Mouse (Mus musculus) liver, embryonic 16.5 days (tissue): ENCODE data around the gene Nrxn1. TPM values are rescaled to one million over a fixed set of nuclear protein-coding genes. Genes with fewer than 3 reads are reported as not detected.

ENCODE experiments used
- ATAC-seq: fragments of 200-750 bp; cut with Nextera tagmentation; 2 replicates; pipeline ENCODE4 v1.8.0; 2017; ENCODE audit warnings: low read depth, mild to moderate bottlenecking, moderate number of reproducible peaks, moderate library complexity
- H3K27ac ChIP-seq: fragments of 300-500 bp; sonication (generic); 2 replicates; pipeline ENCODE4 v1.5.1; 2014; ENCODE audit warnings: mild to moderate bottlenecking, low read length
- H3K27me3 ChIP-seq: fragments of 300-500 bp; sonication (generic); 2 replicates; pipeline ENCODE4 v1.6.1; 2014; ENCODE audit warnings: low read depth, low read length, mixed read lengths; ENCODE audit not compliant: control insufficient read depth, insufficient read depth
- H3K36me3 ChIP-seq: fragments of 300-500 bp; sonication (generic); 2 replicates; pipeline ENCODE4 v1.6.1; 2014; ENCODE audit warnings: mild to moderate bottlenecking; ENCODE audit not compliant: control insufficient read depth, insufficient read depth
- H3K4me1 ChIP-seq: fragments of 300-500 bp; sonication (generic); 2 replicates; pipeline ENCODE4 v1.6.1; 2014; ENCODE audit warnings: low read depth, low read length, mixed read lengths; ENCODE audit not compliant: control insufficient read depth
- H3K4me2 ChIP-seq: fragments of 300-500 bp; sonication (generic); 2 replicates; pipeline ENCODE4 v1.6.1; 2014; ENCODE audit warnings: low read depth, low read length, mixed read lengths
- H3K4me3 ChIP-seq: fragments of 300-500 bp; sonication (generic); 2 replicates; pipeline ENCODE4 v1.5.1; 2014; ENCODE audit warnings: low read depth, mild to moderate bottlenecking, low read length
- H3K9ac ChIP-seq: fragments of 300-500 bp; sonication (generic); 2 replicates; pipeline ENCODE4 v1.6.1; 2014; ENCODE audit warnings: low read depth, low read length
- H3K9me3 ChIP-seq: fragments of 300-500 bp; sonication (generic); replicated peaks from 2 replicates; pipeline ENCODE4 v1.6.1; 2016; ENCODE audit warnings: low read length; ENCODE audit not compliant: control insufficient read depth
- WGBS: fragments of 180-500 bp; shearing (Covaris S2); extraction: QIAGEN DNeasy Blood & Tissue Kit; methylation state at CpG from one replicate; pipeline ENCODE4 v1.1.7; 2014; ENCODE audit not compliant: insufficient replicate concordance; 5-methylcytosine and 5-hydroxymethylcytosine counted together
- polyA plus RNA-seq: library from polyadenylated mRNA; unstranded; fragments of >200 nt; fragmentation: Nextera tagmentation; extraction: Ambion mirVana; gene quantifications from 2 replicates; pipeline ENCODE4 v1.2.1, GENCODE M21; 2015

Gene Nrxn1
- polyA plus RNA-seq, 1 experiment from 2014 or later = 0.22 TPM

GRCm38 (mm10) chr17:90628469-90628868, 464.4 kb downstream of the Nrxn1 start:
- no peak for ATAC-seq
- no peak overlapping the region for H3K27ac ChIP-seq

GRCm38 (mm10) chr17:90628004-90628403, 464.9 kb downstream of the Nrxn1 start:
- Histone ChIP-seq H3K36me3 (no peaks in the 10 kb centered on the region), H3K9me3 (no peaks in the 10 kb centered on the region), H3K27ac (no peak overlapping the region), H3K9ac (no peak overlapping the region), H3K27me3 (no peaks in the 10 kb centered on the region), H3K4me2 (no peak overlapping the region), H3K4me1 (no peaks in the 10 kb centered on the region), H3K4me3 (no peak overlapping the region)
- 55% methylated on average over 3 of the region's 3 CpGs for WGBS
- ATAC-seq = no peak

More at GRCm38 (mm10) chr17:90628469-90628868, 464.4 kb downstream of the Nrxn1 start:
- Histone ChIP-seq H3K4me3 (no peak overlapping the region), H3K9ac (no peak overlapping the region), H3K9me3 (no peaks in the 10 kb centered on the region), H3K4me1 (no peaks in the 10 kb centered on the region), H3K4me2 (no peak overlapping the region), H3K36me3 (no peaks in the 10 kb centered on the region), H3K27me3 (no peaks in the 10 kb centered on the region)
- WGBS = 33% methylated on average over 2 of the region's 2 CpGs

- Histone ChIP-seq H3K9ac (no peak overlapping the region), H3K4me2 (no peak overlapping the region), H3K4me1 (no peaks in the 10 kb centered on the region), H3K4me3 (no peak overlapping the region), H3K9me3 (no peaks in the 10 kb centered on the region), H3K27me3 (no peaks in the 10 kb centered on the region), H3K27ac (no peak overlapping the region), H3K36me3 (no peaks in the 10 kb centered on the region)
- 52% methylated on average over 3 of the region's 3 CpGs for WGBS
- no peak for ATAC-seq
Measured at GRCm38 (mm10) chr17:90627395-90627794, 465.5 kb downstream of the Nrxn1 start.

GRCm38 (mm10) chr17:90624591-90625266, 468.1 kb downstream of the Nrxn1 start:
- no peak overlapping the region for H3K4me3 ChIP-seq
- no peak overlapping the region for H3K9ac ChIP-seq
- WGBS = 22% methylated on average over 1 of the region's 1 CpGs
- H3K4me1 ChIP-seq = no peaks in the 10 kb centered on the region
- no peaks in the 10 kb centered on the region for H3K9me3 ChIP-seq
- H3K27ac ChIP-seq = no peak overlapping the region
- no peaks in the 10 kb centered on the region for H3K36me3 ChIP-seq
- H3K4me2 ChIP-seq = no peak overlapping the region
- no peaks in the 10 kb centered on the region for H3K27me3 ChIP-seq
- no peak for ATAC-seq

- no peaks in the 10 kb centered on the region for H3K27me3 ChIP-seq
- no peaks in the 10 kb centered on the region for H3K36me3 ChIP-seq
- H3K4me3 ChIP-seq = no peak overlapping the region
- no peaks in the 10 kb centered on the region for H3K9me3 ChIP-seq
- ATAC-seq = no peak
- no peak overlapping the region for H3K9ac ChIP-seq
- H3K4me2 ChIP-seq = no peak overlapping the region
- WGBS = 63% methylated on average over 4 of the region's 4 CpGs
- no peak overlapping the region for H3K27ac ChIP-seq
- no peaks in the 10 kb centered on the region for H3K4me1 ChIP-seq
Measured at GRCm38 (mm10) chr17:90621828-90622227, 471.0 kb downstream of the Nrxn1 start.

- ATAC-seq = no peak
- Histone ChIP-seq H3K9me3 (no peaks in the 10 kb centered on the region), H3K4me1 (no peaks in the 10 kb centered on the region), H3K36me3 (no peaks in the 10 kb centered on the region), H3K4me3 (no peak overlapping the region), H3K27me3 (no peaks in the 10 kb centered on the region), H3K27ac (no peak overlapping the region), H3K4me2 (no peak overlapping the region), H3K9ac (no peak overlapping the region)
- WGBS = 56% methylated on average over 3 of the region's 3 CpGs
Measured at GRCm38 (mm10) chr17:90615019-90615418, 477.9 kb downstream of the Nrxn1 start.

- no peak for ATAC-seq
- H3K27ac ChIP-seq = no peak overlapping the region
- no peaks in the 10 kb centered on the region for H3K36me3 ChIP-seq
- H3K4me2 ChIP-seq = no peak overlapping the region
- no peaks in the 10 kb centered on the region for H3K9me3 ChIP-seq
- H3K9ac ChIP-seq = no peak overlapping the region
- H3K27me3 ChIP-seq = no peaks in the 10 kb centered on the region
- H3K4me3 ChIP-seq = no peak overlapping the region
- no peaks in the 10 kb centered on the region for H3K4me1 ChIP-seq
Measured at GRCm38 (mm10) chr17:90607427-90607806, 485.5 kb downstream of the Nrxn1 start.

- Histone ChIP-seq H3K4me1 (no peaks in the 10 kb centered on the region), H3K27ac (no peak overlapping the region), H3K4me3 (no peak overlapping the region), H3K36me3 (no peaks in the 10 kb centered on the region), H3K4me2 (no peak overlapping the region), H3K9me3 (no peaks in the 10 kb centered on the region), H3K27me3 (no peaks in the 10 kb centered on the region), H3K9ac (no peak overlapping the region)
- 66% methylated on average over 4 of the region's 4 CpGs for WGBS
- ATAC-seq = no peak
Measured at GRCm38 (mm10) chr17:90606718-90607426, 486.0 kb downstream of the Nrxn1 start.
